Mouse (Mus musculus): ENCODE measurements around the gene Celf5.

Gene Celf5

DNA sequence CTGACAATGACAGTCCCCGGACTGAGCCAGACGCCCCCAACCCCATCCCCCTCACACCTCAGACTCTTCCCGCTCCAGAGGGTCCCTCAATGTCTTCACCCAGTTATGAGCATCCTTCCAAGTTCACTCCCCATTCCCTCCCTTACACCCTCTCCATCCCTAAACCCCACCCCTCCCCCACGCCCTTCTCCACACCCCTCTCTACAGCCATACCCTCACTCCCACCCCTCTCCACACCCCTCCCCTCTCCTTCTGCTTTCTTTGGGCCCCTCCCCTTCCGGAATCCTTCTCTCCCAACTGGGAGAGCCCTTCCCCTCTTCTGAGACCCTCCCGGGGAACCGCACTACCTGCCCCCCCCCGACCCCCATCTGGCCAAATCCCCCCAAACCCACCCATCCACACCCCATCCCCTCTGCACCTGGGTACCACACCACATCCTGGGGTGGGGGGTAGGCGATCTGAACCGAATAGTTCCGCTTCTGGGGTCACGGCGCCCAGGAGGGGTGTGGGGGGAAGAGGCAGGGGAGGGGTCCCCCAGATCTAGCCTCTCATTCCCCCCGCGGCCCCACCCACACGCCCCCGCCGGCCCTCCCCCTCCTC, 10.0 kb downstream of the Celf5 start:
- no peak for DNase-seq (ENCODE audit: low read depth, low spot score)

DNA sequence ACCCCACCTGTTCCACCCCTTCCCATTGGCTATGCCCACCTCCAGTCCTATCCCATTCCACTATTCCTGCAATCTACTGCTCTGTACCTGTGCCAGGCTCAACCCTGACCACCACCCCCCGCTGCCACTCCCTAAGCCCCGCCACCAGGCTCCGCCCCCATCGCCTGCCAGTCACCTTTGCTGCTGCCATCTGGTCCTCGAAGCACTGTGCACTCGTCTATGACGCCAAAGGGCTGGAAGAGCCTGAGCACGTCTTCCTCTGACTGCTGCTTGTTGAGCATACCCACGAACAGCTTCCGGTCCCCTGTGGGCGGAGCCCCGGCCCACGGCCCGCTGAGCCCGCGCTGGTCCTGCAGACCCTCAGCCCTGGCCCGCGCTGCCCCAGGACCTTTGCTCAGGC, 12.1 kb downstream of the Celf5 start:
- no peak for DNase-seq (ENCODE audit: low read depth, low spot score)

DNA sequence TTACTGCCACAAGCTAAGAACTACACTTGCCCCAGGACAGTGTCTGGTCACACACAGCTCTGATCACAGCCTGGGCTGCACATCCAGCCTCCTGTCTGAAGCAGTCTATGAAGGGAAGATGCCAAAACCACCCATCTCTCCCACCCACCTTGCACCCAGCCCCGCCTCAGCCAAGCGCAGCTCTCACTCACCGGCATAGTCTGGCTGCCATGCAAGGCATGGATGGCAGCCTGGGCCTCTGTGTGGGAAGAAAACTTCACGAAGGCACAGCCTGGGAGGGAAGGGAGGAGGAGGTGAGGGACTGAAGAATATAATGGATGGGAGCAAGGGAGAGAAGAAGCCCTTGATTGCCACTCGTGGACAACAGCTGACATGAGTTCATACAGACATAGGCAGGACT, 13.3 kb downstream of the Celf5 start:
- no peak for DNase-seq (ENCODE audit: low read depth, low spot score)

DNA sequence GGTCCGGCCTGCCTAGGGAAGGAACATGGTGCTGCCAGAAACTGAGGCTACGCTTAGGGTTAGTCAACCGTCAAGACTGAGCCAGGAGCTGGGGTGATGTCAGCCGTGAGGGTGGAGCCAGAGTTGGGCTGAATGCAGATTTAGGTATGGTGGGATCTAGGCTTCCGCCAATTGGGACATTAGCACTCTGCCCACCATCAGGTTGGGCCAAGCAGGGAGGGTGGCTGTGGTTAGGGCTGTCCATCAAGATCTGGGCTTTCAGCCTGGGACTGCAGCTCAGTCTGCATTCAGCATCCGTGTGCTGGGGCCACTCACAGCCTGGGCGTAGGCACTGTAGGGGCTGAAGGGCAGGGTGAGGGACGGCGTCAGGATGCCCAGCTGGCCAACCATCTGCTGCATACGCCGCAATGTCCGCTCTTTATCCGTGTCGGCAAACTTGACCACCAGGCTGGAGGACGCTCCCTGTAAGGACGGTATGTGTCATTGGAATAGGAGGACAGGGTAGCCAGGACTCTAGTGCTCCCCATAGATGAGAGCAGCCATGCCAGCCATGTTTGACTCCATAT, 14.8 kb downstream of the Celf5 start:
- DNase-seq (ENCODE audit: low read depth, low spot score): no peak

DNA sequence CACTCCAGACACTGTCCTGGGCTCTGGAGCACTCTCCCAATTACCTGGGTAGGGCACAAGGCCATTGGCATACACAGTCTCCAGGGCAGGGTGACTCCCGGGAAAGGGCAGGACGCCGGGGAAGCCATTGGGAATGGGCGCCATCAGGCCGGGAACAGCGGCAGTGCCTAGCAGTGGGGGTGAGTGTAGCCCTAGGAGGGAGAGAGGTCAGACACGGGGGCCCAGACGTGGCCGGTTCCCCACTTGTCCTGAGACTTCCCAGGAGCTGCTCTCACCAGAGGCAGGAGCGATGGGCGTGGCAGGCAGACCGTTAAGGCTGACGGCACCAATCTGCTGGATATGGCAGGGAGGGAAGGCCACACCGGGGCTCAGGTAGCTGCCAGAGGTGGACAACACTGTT, 15.6 kb downstream of the Celf5 start:
- DNase-seq (ENCODE audit: low read depth, low spot score): no peak

DNA sequence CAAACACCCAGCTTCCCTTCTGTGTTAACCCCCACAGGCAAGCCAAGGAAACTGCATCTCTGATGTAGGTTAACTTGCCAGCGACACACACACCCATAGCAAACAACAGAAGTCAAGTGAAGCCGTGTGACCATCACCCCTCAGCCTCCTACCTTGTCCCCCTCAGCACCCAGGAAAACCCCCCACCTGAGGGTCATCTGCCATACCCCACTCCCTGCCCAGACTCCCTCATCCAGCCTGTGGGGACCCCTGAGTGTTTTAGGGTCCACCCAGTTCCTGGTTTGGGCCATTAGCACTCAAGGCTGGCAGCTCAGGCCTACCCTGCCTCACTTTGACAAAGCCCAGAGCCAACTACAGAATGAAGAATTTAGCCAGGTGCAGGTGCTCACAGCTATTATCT, 16.4 kb downstream of the Celf5 start:
- DNase-seq (ENCODE audit: low read depth, low spot score): no peak

DNA sequence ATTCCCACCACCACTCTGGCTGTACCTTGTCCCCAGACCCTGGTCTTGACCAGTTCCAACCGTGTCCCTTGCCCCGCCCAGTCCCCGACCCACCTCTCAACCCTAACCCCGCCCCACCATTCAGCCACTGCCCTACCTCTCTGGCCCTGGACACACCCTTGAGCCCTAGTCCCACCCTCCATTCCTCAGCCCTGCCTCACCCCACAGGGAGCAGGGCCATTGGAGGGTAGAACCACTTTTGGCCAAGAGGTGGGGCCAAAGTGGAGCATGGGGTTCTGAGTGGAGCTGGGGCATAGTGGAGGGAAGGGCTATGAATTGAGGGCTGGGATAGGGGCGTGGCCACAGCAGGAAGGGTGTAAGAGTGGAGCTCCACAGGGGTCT, 17.3 kb downstream of the Celf5 start:
- DNase-seq (ENCODE audit: low read depth, low spot score): no peak

DNA sequence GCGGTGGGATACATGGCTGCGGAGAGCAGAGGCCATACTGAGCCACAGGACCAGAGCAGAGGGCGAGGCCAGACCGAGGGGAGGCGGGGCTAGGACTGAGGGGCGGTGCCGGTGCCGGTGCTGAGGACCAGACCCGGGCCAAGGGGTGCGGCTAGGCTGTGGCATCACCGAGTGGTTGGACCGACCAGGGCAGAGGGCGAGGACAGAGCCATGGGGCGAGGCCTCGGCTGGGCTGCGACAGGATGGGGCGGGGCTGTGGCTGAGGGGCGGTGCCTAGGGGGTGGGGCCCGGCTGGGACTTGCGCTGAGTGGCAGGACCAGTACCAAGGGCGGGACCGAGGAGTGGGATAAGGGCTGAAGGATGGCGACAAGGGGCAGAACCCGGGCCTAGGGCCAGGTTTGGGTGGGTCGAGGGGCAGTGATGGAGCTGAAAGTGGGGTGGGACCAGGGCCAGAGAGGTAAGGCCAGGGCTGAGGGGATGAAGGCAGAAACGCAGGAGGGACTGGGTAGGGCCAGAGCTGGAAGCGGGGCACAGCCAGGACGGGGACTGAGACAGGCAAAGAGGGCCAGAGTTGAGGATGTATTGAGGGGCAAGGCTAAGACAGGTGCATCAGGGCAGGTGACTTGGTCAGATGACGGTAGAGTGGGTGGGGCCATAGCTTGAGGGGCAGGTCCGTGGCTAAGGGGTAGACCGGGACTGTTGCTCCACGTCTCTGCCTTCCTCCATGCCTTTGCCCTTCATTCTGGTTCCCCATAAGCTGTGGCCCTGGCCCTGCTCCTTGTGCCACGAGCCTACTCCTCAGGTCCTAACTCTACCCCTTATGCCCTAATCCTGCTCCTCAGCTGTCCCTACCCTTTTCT, 17.9 kb downstream of the Celf5 start:
- no peak for DNase-seq (ENCODE audit: low read depth, low spot score)

DNA sequence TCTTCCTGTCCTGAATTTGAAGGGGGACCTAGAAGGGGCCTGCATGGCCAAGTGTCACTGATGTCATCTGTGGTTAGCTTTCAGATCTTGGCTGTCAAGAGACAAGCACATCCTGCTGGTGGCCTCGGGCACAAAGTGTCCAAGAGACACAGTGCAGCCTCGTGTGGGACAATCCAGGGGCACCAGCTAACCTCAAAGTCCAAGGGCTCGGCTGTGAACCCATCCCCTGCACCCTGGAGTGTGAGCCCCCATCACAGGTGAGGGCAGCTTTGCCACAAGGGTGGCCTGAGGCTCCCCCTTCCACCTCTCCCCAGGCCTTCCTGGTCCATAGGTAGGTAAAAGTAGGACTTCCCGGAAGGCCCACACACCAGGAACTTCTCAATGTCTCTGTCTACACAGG, 19.0 kb downstream of the Celf5 start:
- DNase-seq (ENCODE audit: low read depth, low spot score): no peak

DNA sequence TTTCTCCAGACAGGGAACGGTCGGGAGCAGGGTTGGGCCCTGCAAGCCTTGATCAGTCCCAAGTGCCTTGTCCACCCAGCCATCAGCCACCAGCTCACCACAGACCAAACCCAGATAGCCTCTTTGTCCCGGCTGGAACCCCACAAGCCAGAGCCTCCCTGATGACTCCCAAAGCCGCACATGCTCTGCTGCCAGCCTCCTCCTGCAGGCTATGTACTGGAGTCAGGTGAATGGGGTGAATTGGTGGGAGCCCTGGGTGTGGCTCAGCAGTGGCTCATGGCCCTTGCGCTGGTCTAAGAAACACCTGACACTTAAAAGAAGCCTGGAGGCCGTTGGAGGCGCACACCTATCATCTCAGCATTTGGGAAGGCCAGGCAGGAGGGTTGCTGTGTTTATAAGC, 19.6 kb downstream of the Celf5 start:
- no peak for DNase-seq (ENCODE audit: low read depth, low spot score)

DNA sequence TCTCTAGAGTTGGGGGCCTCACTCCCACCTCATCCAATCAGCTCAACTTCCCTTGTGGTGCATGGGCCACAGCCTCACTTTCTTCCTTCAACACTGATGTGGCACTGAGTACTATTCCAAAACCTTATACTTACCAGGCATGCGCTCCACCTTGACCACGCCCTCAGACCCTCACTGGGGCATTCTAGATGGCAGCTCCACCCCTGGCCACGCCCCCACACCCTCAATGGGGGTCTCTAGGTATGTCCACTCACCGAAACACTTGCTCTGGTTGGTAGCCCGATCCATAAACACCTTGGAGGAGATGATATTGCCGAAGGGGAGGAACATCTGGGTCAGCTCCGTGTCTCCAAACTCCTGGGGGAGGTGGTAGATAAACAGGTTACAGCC, 20.1 kb downstream of the Celf5 start:
- no peak for DNase-seq (ENCODE audit: low read depth, low spot score)

DNA sequence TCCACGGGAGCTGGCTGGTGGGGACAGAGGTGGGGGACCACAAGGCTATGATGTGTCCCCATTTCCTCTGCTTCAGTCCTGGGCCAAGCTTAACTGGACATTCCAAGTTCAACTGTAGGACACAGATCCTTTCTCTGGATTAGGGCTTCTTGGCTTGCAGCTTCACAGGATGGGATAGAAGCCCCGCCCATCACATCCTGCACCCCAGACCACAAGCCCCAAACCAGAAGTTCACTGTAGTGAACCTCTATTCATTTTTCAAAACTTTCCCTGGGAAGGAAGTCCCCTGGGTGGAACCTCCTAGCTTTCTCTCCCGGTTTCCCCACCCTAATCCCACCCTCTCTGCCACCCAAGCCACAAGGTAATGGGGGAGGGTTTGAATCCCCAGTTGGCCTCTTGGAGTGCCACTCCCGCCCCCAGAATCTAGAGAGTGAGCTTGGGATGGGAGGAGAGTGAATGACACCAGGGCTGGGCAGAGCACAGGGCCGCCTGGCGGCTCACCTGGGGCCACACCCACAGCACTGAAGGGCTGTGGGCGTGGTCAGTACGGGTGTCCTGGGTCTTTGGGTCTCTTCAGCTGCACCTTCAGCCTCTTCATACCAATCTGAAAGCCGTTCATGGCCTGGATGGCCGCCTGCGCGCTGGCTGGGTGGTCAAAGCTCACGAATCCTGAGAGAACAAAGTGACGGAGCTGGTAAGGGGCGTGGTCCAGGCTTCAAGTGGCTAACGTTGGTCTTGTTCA, 20.7 kb downstream of the Celf5 start:
- DNase-seq (ENCODE audit: low read depth, low spot score): no peak

DNA sequence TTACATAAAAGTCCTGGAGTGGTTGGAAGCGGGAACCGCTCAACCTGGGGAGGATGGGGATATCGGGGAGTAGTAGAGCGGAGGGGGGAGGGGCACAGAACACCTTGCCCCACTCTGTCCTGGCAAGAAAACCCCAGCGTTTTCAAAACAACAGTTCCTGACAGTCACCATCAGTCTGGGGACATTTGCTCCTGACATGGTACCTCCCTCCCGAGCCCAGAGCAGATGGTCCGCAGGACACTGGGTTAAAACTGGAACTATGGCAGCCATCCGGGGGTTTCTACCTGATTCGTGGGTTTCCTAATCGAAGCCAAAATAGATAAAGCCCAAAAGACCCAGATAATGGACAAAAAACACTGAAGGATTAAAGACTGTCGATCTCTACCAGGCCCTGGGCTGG, 21.6 kb downstream of the Celf5 start:
- no peak for DNase-seq (ENCODE audit: low read depth, low spot score)

DNA sequence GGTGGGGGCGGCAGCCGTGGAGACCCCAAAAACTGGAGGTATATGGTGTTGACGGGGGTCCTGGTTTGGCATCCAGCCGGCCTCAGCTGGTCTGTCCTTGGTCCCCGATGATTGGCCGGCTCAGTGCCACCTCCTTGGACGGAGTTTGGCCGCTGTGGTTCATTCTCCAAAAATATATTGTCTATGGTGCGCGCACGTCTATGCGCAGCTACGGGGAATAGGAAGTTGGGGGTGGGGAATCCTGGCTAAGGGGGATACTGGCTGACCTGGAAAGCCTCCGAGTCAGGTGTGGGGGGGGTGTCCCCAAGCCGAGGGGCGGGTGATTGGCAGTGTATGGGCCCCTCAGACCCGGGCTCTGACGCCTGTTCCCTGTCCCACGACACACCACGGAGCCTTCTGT, 22.0 kb downstream of the Celf5 start:
- DNase-seq (ENCODE audit: low read depth, low spot score): no peak

DNA sequence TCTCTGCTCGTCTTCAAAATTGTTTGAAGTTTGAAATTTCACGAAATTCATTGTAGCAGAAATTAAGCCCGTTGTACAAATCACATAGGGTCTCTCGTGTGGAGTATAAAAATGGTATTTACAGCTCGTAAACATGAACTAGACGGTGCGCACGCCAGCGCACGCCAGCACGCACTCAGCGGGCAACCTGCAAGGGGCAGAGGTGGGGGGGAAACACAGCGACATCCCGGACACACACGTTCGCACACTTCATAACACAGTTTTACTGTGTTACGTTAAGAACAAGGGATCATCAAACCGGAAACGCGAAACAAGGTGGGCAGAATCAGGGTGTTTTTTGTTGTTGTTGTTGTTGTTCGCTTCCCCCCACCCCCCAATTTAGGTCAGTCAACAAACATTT, 23.1 kb downstream of the Celf5 start:
- DNase-seq (ENCODE audit: low read depth, low spot score): no peak

DNA sequence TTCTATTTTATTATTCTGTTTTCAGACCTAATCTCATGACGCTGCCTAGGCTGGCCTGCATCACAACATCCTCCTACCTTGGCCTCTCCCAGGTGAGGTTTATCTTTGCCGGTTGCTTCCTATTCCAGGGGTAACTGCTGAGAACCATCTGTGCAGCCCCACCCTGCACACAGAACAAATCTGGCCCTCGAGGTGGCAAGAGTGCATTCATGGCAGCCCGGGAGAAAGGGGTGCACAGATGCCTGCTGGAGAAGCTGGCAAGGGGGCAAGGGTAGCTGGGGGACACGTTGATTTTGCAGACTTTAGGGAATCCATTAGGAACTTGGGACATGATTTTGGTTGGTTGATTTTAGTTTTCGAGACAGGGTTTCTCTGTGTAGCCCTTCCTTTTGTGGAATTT, 24.2 kb downstream of the Celf5 start:
- DNase-seq (ENCODE audit: low read depth, low spot score): no peak

DNA sequence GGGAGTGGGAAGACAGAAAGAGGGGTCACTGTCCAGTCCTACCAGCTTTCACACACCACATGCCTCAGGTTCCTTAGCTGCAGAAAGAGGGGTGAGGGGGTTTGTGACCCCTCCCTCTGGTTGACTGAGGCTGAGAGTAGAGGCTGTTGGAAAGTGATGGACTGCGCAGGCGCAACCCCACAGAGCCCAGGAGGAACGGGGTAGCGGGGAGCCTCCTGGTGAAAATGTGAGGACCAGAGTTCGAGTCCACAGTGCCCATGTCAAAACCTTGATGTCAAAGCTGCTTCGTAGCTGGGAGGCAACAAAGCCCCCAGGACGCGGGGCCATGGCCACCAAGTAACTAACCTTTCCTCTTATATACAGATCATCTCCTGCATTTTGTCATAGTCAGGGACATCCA, 24.9 kb downstream of the Celf5 start:
- no peak for DNase-seq (ENCODE audit: low read depth, low spot score)

DNA sequence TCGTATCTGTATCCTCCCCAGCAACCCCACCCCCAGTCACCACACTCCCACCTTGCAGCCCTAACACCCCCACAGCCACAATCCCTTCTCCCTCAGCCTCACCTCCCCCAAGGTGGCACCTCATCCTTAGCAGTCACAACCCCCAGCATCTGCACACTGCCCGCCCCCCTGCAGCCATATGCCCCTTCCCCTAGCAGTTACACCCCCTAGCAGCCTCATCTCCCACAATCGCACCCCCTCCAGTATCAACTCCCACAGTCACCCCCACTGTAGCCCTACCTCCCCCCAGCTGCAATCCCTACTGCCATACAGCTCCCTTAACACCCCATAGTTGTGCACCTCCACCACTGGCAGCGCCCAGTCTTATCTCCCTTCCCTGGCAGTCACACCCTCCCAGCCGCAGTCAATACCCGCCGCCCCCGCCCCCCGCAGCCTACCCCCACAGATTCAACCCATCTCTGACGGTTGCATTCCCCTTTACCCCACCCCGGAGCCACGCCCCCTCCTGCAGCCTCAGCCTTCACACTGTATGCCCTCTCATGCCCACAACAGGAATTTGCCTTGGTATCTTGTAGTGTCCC, 25.4 kb downstream of the Celf5 start:
- no peak for DNase-seq (ENCODE audit: low read depth, low spot score)

DNA sequence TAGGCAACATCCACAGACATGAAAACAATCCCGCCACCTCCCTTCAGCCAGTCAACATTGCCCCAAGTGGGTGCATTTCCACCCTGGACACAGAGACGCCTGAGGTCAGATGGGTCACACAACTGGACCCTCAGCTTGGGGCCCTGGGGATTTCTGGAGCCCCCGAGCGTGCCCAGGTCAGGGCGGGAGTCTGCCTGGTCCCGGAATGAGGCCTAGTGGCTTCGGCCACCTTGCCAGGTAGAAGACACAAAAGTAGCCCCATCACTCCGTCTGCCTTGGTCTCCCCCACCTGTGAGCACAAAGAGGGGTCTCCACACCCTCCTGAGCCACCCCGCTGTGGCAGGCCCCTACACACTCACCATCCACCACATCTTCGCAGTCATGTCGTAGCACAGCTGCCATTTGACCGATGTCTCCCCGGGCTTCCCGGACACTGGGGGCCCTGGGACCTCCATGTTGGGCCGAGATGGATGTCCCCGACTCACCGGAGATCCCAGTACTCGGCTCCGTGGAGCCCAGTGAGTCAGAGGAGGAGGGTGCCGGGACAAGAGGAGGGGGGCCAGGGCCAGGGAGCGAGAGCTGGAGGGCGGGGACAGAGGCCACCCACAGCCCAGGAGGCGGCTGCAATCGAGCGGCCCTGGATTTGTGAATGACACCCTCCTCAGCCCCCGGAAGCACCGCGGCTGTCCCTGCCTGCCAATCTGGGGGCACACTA, 27.2 kb downstream of the Celf5 start, which contains the start of gene Nfic:
Nfic (minus strand) TSS at position 455 of the 715 bp plus-strand sequence.
- DNase-seq (ENCODE audit: low read depth, low spot score): no peak

DNA sequence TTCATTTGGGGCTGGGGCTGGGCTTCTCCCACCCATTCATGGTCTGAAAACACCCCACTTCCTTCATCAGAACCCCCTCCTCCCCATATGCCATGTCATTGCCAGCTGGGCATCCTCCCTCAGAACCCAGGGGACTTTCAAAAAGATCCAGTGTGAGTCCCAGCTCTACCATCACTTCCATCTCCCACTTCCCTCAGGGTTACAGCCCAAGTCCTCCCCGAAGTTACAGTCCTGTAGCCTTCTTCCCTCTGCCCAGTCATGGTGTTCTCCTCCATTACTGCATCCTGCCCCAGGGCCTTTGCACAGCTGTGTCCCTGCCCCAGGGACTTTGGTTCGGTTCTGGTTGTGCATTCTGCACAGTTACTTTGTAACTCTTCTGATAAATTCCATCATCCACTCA, 28.4 kb downstream of the Celf5 start:
- no peak for DNase-seq (ENCODE audit: low read depth, low spot score)

DNA sequence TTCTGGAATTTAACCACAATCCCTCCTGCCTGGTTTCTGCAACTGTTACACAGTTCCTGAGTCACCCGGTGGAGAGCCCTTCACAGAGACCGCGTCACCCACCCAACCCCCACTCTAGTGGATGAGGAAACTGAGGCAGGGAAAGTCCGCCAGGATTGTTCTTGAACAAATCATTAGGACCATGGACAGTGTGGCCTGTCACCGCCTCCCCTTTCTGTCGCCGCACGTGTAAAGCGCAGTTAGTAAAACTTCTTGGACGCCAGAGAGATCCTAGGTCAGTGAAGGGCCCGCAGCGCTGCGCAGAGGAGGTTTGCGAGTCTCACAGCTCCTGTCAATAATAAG, 29.6 kb downstream of the Celf5 start:
- no peak for DNase-seq (ENCODE audit: low read depth, low spot score)

Data from brain, embryonic 18.5 days (tissue).